Mouse (Mus musculus) embryonic facial prominence, embryonic 14.5 days (tissue): ENCODE measurements around the gene Gm45015. TPM values are rescaled to one million over a fixed set of nuclear protein-coding genes. Genes with fewer than 3 reads are reported as not detected.
"Not testable (repeated sequence)": the region's sequence is repeated elsewhere in the genome, so short reads cannot be mapped to it uniquely, and the experiment has no call there.

Source experiments
- ATAC-seq: fragments of 200-750 bp; cut with Nextera tagmentation; 2 replicates; pipeline ENCODE4 v1.8.0; 2017; ENCODE audit warnings: low read depth, moderate number of reproducible peaks, moderate TSS enrichment
- DNase-seq: peaks from one replicate; pipeline ENCODE4 v3.0.0-alpha.2; 2015; ENCODE audit warnings: low spot score
- H3K27ac ChIP-seq: fragments of 300-500 bp; sonication (generic); replicated peaks from 2 replicates; pipeline ENCODE4 v1.5.1; 2014; ENCODE audit warnings: low read depth, mild to moderate bottlenecking, low read length, moderate library complexity
- H3K27me3 ChIP-seq: fragments of 300-500 bp; sonication (generic); replicated peaks from 2 replicates; pipeline ENCODE4 v1.6.1; 2014; ENCODE audit warnings: low read length; ENCODE audit not compliant: control insufficient read depth, insufficient read depth
- H3K36me3 ChIP-seq: fragments of 300-500 bp; sonication (generic); 2 replicates; pipeline ENCODE4 v1.6.1; 2014; ENCODE audit warnings: low read length, mixed read lengths; ENCODE audit not compliant: control insufficient read depth, insufficient read depth
- H3K4me1 ChIP-seq: fragments of 300-500 bp; sonication (generic); 2 replicates; pipeline ENCODE4 v1.6.1; 2014; ENCODE audit warnings: antibody characterized with exemption, low read length; ENCODE audit not compliant: control insufficient read depth, insufficient read depth
- H3K4me2 ChIP-seq: fragments of 300-500 bp; sonication (generic); 2 replicates; pipeline ENCODE4 v1.6.1; 2014; ENCODE audit warnings: low read depth, mild to moderate bottlenecking, low read length, moderate library complexity, mixed read lengths
- H3K4me3 ChIP-seq: fragments of 300-500 bp; sonication (generic); 2 replicates; pipeline ENCODE4 v1.5.1; 2014; ENCODE audit warnings: low read depth, mild to moderate bottlenecking, low read length
- H3K9ac ChIP-seq: fragments of 300-500 bp; sonication (generic); 2 replicates; pipeline ENCODE4 v1.6.1; 2014; ENCODE audit warnings: low read depth, mild to moderate bottlenecking, low read length, moderate library complexity, mixed read lengths
- H3K9me3 ChIP-seq: fragments of 300-500 bp; sonication (generic); 2 replicates; pipeline ENCODE4 v1.6.1; 2016; ENCODE audit warnings: low read length; ENCODE audit not compliant: control insufficient read depth
- WGBS: fragments of 180-500 bp; shearing (Covaris S2); extraction: QIAGEN DNeasy Blood & Tissue Kit; methylation state at CpG from one replicate; pipeline ENCODE4 v1.1.7; 2014; 5-methylcytosine and 5-hydroxymethylcytosine counted together
- polyA plus RNA-seq: library from polyadenylated mRNA; unstranded; fragments of >200 nt; fragmentation: Nextera tagmentation; extraction: Ambion mirVana; gene quantifications from 2 replicates; pipeline ENCODE4 v1.2.1, GENCODE M21; 2014

Gene Gm45015
- polyA plus RNA-seq, 1 experiment from 2014 or later = not detected

GRCm38 (mm10) chrX:73342941-73343735, 6.5 kb upstream of the Gm45015 start:
- Histone ChIP-seq H3K4me3 (peak overlapping the region; percentile 59), H3K9me3 (no peaks in the 10 kb centered on the region), H3K27me3 (no peaks in the 10 kb centered on the region; the same call in 1 of the 2 replicates), H3K27ac (peak overlapping the region; percentile 79), H3K9ac (peak overlapping the region; percentile 79), H3K4me1 (peaks cover 4% of the 10 kb centered on the region; the same call in 1 of the 2 replicates), H3K36me3 (no peaks in the 10 kb centered on the region), H3K4me2 (peak overlapping the region; percentile 60)
- 25% methylated on average over 11 of the region's 15 CpGs for WGBS
- DNase-seq (peak; percentile 3), ATAC-seq (peak; percentile 54)

GRCm38 (mm10) chrX:73342483-73342895, 5.8 kb upstream of the Gm45015 start, which contains the start of gene Zfp275:
Gene Zfp275, plus strand, starts transcription at chrX:73342621.
- DNase-seq = peak; percentile 88
- Histone ChIP-seq H3K9me3 (no peaks in the 10 kb centered on the region), H3K27ac (peak within 1 kb of the TSS; percentile 79), H3K4me3 (peak within 1 kb of the TSS; percentile 59), H3K4me2 (peak within 1 kb of the TSS; percentile 60), H3K36me3 (no peaks in the 10 kb centered on the region), H3K4me1 (peaks cover 4% of the 10 kb centered on the region; the same call in 1 of the 2 replicates), H3K27me3 (no peaks in the 10 kb centered on the region; the same call in 1 of the 2 replicates), H3K9ac (peak within 1 kb of the TSS; percentile 79)
- ATAC-seq = peak; percentile 97
- WGBS = 27% methylated on average over 35 of the region's 37 CpGs

- H3K4me1 ChIP-seq = peaks cover 4% of the 10 kb centered on the region; the same call in 1 of the 2 replicates
- no peak overlapping the region for H3K9ac ChIP-seq
- no peaks in the 10 kb centered on the region for H3K9me3 ChIP-seq
- H3K36me3 ChIP-seq = no peaks in the 10 kb centered on the region
- DNase-seq (no peak), ATAC-seq (no peak)
- no peaks in the 10 kb centered on the region for H3K27me3 ChIP-seq
- peak overlapping the region; percentile 59 for H3K4me3 ChIP-seq
- 38% methylated on average over 3 of the region's 3 CpGs for WGBS
- H3K4me2 ChIP-seq = peak overlapping the region; percentile 60
- no peak overlapping the region for H3K27ac ChIP-seq
These were observed 5.4 kb upstream of the Gm45015 start for GRCm38 (mm10) chrX:73342068-73342467.

DNA sequence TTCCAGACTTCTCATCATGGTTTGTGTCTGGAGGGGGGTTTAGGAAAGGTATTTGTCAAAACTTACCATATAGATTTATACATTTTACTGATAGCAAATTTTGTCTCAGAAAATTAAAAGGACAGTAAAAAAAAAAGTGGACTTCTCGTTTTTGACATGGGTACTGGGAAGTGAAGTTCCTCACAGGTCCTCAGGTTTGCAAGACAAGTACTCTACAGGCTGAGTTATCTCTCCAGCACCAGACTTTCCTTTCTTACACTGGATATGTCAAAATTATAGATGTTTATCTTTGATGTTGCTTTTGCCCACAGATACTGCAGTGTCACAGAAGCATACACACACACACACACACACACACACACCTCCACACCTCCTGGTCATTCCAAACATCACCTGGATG, 4.8 kb upstream of the Gm45015 start:
- Histone ChIP-seq H3K4me1 (peaks cover 4% of the 10 kb centered on the region; the same call in 1 of the 2 replicates), H3K9me3 (no peaks in the 10 kb centered on the region), H3K4me2 (no peak overlapping the region), H3K27ac (no peak overlapping the region), H3K27me3 (no peaks in the 10 kb centered on the region), H3K36me3 (no peaks in the 10 kb centered on the region), H3K4me3 (no peak overlapping the region), H3K9ac (no peak overlapping the region)
- no peak for DNase-seq
- no peak for ATAC-seq
- whole genome bisulfite sequencing = 65% methylated on average over 1 of the region's 1 CpGs

DNA sequence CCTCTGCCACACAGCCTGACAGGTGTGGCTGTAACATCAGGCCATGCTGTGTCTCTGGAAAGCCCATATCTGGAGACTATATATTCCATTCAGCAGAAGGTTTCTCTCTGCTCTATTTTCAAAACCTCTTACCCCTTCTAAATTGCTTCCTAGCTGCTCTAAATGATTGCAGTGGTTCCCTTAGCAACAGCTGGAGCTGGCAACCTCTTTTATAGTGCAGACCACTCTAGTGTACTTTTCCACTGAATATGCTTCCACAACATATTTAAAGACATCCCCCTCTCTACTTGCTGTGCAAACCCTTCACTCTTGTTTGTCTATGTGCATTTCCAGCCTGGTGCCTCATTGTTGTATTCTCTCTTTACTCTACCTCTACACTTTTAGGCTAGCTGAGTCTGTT, 3.1 kb downstream of the Gm45015 start:
- Histone ChIP-seq H3K9me3 (no peaks in the 10 kb centered on the region), H3K4me3 (no peak overlapping the region), H3K4me1 (no peaks in the 10 kb centered on the region), H3K27ac (no peak overlapping the region), H3K9ac (no peak overlapping the region), H3K4me2 (no peak overlapping the region), H3K36me3 (no peaks in the 10 kb centered on the region), H3K27me3 (no peaks in the 10 kb centered on the region; the same call in 1 of the 2 replicates)
- DNase-seq (no peak), ATAC-seq (no peak)

- H3K9ac ChIP-seq = no peak overlapping the region
- no peak overlapping the region for H3K4me3 ChIP-seq
- H3K27me3 ChIP-seq = no peaks in the 10 kb centered on the region
- no peaks in the 10 kb centered on the region for H3K9me3 ChIP-seq
- no peak overlapping the region for H3K27ac ChIP-seq
- DNase-seq (no peak), ATAC-seq (no peak)
- H3K4me1 ChIP-seq = no peaks in the 10 kb centered on the region
- WGBS = 69% methylated on average over 2 of the region's 2 CpGs
- H3K4me2 ChIP-seq = no peak overlapping the region
- H3K36me3 ChIP-seq = no peaks in the 10 kb centered on the region
These were observed 9.4 kb downstream of the Gm45015 start for GRCm38 (mm10) chrX:73327215-73327614.

DNA sequence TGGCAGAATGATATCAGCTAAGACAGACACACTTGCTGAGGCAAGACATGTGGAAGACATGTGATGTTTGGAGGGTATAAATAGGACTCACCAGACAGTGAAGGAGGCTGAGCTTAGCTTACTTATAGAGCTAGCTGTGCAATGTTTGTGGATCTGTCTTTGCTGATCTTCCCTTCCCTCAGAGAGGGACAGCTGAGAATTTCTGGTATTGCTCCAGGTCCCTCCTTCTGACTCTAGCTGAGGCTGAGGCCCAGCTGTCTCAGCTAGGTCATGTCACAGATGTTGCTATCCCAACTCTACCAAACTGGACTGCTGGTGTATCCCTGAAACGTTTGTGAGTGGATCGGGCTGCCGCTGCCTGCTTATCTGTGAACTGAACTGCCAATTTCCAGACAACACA, 15.6 kb downstream of the Gm45015 start:
- H3K36me3 ChIP-seq = no peaks in the 10 kb centered on the region
- ATAC-seq = peak; percentile 63; the same call in 1 of the 2 replicates
- no peaks in the 10 kb centered on the region for H3K9me3 ChIP-seq
- peak; percentile 36 for DNase-seq
- no peak overlapping the region for H3K4me2 ChIP-seq
- H3K4me3 ChIP-seq = no peak overlapping the region
- no peak overlapping the region for H3K27ac ChIP-seq
- H3K4me1 ChIP-seq = no peaks in the 10 kb centered on the region
- no peak overlapping the region for H3K9ac ChIP-seq
- 64% methylated on average over 3 of the region's 3 CpGs for WGBS
- no peaks in the 10 kb centered on the region; the same call in 1 of the 2 replicates for H3K27me3 ChIP-seq

DNA sequence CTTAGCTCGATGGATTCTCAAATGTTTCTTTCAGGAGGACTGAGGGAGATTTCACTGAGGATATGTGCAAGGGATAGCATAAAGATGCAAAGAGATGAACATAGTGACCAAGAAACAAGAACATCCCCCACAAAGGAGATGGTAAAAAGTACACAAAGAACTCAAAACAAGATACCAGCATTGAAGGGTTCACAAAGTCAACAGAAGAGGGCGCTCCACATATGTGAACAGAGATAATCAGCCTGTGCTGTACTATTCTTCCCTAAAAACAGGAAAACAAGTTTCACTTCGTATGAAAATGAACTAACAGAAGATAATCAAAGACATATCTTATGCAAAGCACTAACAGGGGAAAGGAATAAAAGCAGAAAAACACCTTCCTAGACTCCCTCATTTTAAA, 24.1 kb downstream of the Gm45015 start:
- no peak for ATAC-seq
- no peaks in the 10 kb centered on the region for H3K9me3 ChIP-seq
- 34% methylated on average over 3 of the region's 3 CpGs for WGBS
- peak; percentile 41 for DNase-seq
- no peak overlapping the region for H3K4me3 ChIP-seq
- H3K4me2 ChIP-seq = no peak overlapping the region
- no peaks in the 10 kb centered on the region for H3K4me1 ChIP-seq
- H3K9ac ChIP-seq = no peak overlapping the region
- H3K27ac ChIP-seq = no peak overlapping the region
- H3K27me3 ChIP-seq = no peaks in the 10 kb centered on the region
- no peaks in the 10 kb centered on the region for H3K36me3 ChIP-seq

- H3K4me1 ChIP-seq, H3K36me3 ChIP-seq, H3K4me2 ChIP-seq, H3K9ac ChIP-seq, H3K9me3 ChIP-seq, H3K27ac ChIP-seq, H3K27me3 ChIP-seq, H3K4me3 ChIP-seq, ATAC-seq, DNase-seq: not testable (repeated sequence)
- 79% methylated on average over 6 of the region's 10 CpGs for WGBS
These were observed 40.9 kb downstream of the Gm45015 start for GRCm38 (mm10) chrX:73295745-73296144.
